Mouse (Mus musculus): Measurements from ENCODE around the gene Xpr1.

DNA sequence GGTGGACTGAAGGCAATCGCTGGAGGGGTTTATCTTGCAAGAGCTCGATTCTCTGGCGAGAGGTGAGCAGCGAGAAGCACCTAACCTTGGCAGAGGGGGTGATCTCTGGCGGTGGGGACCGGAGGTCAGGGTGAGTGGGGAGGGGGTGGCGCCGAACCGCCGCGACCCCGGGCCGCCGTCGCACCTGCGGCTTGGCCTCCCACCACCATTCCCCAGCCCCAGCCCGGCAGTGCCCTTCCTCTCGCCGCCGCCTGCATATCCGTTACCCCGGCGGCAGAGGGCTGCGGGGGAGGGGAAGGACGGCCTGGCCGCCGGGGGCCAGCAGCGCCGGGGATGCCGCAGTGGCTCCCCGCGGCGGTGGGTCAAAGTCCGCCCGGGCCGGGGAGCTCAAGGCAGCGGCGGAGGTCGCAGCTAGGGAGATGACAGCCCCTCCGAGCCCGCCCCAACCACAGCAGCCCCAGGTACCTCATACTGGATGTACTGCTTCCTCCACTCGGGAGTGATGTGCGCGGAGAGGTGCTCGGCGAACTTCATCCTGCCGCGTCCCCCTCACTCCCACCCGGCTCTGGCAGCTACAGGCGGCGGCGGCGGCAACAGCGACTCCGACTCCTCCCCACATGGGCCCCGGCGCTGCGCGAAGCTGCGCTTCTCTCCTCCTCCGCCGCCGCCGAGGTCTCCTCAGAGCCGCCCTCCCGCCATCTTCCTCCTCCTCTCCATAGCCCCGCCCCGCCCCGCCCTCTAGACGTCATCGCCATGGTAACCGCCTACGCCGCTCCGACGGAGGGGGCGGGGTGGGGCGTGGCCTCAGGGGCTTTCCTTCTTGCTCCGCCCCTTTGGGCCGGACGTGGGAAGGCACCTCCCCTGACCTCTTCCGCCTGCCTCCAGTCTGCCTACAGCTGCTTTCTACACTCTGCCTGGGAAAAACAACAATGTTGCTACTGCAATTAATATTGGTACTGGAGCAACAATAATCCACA lies at the start of gene Xpr1:
- TF ChIP-seq CTCF (IDR thresholded peaks at IDR 0.05; ENCODE audit: low read depth) = peak; percentile 18; the same call in 1 of the 2 replicates
- TF ChIP-seq EP300 (IDR thresholded peaks at IDR 0.05; ENCODE audit: low read depth) = no peak

Measured in liver, embryonic 14.5 days (tissue).